Mouse (Mus musculus): Measurements from ENCODE around the gene Nek11.

DNA sequence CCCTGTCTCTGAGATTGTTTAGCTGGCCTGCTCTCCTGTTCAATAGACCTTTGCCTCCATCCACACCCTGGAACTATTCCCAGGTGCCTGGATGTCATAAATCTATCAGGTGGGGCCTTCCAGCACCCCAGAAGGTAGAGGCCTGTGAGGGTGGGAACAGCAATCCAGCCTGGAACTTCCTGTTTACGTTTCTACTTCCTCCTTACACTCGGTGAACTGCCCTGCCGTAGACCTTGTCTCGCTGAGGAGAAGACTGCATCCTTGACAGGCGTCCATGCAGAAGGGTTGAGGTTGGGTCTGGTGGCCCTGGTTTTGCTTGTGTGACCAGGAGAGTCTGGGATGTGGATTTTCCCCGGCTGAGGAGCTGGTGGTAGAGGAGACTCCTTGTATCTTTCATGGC, 256.1 kb downstream of the Nek11 start:
- TF ChIP-seq CTCF (IDR thresholded peaks at IDR 0.05; ENCODE audit: low read depth, low read length) = no peak
- TF ChIP-seq POLR2A (IDR thresholded peaks at IDR 0.05; ENCODE audit: extremely low read depth, insufficient read depth, low read length) = no peak
